Mouse (Mus musculus): ENCODE measurements at regions not wholly inside any gene's neighbourhood (a gene's known extent, or its start where the extent isn't known, plus 50 kb on each side); places are given as distances from the start of the nearest gene placed in this dataset.

DNA sequence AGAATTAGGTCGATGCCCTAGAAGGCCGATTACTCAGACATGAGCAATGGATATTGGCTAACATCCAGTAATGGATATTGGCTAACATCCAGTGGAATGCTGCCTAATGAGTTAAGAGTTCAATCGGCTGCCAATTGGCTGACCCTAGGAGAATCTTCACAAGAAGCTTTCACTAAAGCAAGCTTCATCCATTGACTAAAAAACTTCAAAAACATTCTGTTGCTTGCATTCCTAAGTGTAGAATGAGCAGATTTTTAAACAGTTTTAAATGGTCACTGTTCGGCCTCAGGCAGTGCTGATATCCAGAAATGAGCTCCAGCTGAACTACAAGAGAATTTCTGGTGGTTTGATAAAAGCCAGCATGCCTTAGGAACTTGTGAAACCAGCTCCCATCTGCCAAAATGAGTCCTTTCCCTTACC is 56.8 kb upstream of the Cenpe start:
- no peak overlapping the region for H3K27ac ChIP-seq (ENCODE audit: low read length)
- DNase-seq (ENCODE audit: low spot score), result peak; percentile 55

More for the DNA sequence above, 56.8 kb upstream of the Cenpe start:
- Histone ChIP-seq H3K9me3 (ENCODE audit: low read length) (no peaks in the 10 kb centered on the region), H3K36me3 (ENCODE audit: insufficient read depth, low read length) (no peaks in the 10 kb centered on the region), H3K9ac (replicated peaks; ENCODE audit: low read depth) (no peak overlapping the region), H3K4me3 (ENCODE audit: low read depth, low read length) (no peak overlapping the region), H3K27me3 (replicated peaks; ENCODE audit: insufficient read depth, low read length) (no peaks in the 10 kb centered on the region), H3K4me2 (replicated peaks; ENCODE audit: low read depth, low read length) (no peak overlapping the region), H3K4me1 (ENCODE audit: insufficient read depth, low read depth, low read length) (no peaks in the 10 kb centered on the region)
- WGBS, result 43% methylated on average over 4 of the region's 4 CpGs
- peak; percentile 53 for ATAC-seq
- no peak for TF ChIP-seq EP300 (IDR thresholded peaks at IDR 0.05)
- TF ChIP-seq CTCF (IDR thresholded peaks at IDR 0.05), result no peak

Measured in lung, postnatal 0 days (tissue).